Mouse (Mus musculus) erythroblast, embryonic 14.5 days (primary cell): ENCODE data around the gene Gm2022.
"Not testable (repeated sequence)": the region's sequence is repeated elsewhere in the genome, so short reads cannot be mapped to it uniquely, and the experiment has no call there.

Experiments used
- GATA1 ChIP-seq: IDR thresholded peaks from 2 replicates; pipeline ENCODE4 v1.6.1; 2012; ENCODE audit warnings: low read length, inconsistent platforms, mixed read lengths
- TAL1 ChIP-seq: IDR thresholded peaks from 3 replicates; pipeline ENCODE4 v1.6.1; 2012; ENCODE audit warnings: low read length, inconsistent platforms, mixed read lengths

GRCm38 (mm10) chr12:87863638-87864037 lies 31.5 kb upstream of the Gm2022 start:
- TF ChIP-seq GATA1, TAL1: not testable (repeated sequence)
